Mouse (Mus musculus): ENCODE measurements around the gene Tex9.

DNA sequence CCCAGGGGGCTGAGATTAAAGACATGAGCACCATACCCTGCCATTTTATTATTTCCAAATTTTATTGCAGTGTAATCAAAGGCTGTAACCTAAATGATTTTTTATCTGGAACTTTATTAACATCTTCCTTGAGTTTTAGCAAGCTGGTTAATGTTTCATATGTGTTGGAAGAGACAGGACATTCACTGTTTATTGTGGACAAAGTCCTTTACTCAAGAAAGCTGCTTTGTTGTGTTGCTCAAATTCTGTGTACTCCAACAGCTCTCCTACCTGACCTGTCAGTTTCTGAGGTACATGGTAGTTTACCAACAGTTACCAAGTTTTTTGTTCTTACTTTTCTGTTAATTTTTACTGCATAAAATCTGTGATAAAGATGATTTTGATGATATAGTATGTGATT lies 23.4 kb upstream of the Tex9 start:
- TF ChIP-seq CTCF (conservative IDR thresholded peaks at IDR 0.05; ENCODE audit: low read length), result no peak
- no peak for TF ChIP-seq NANOG (IDR thresholded peaks at IDR 0.05; ENCODE audit: borderline replicate concordance, low read length)
- no peak for TF ChIP-seq POU5F1 (IDR thresholded peaks at IDR 0.05; ENCODE audit: borderline replicate concordance, low read length)

All from E14TG2a.4 (cell line).